Mouse (Mus musculus): ENCODE data around the gene Usf2.

GRCm38 (mm10) chr7:30908992-30909431, 47.6 kb downstream of the Usf2 start:
- TF ChIP-seq CTCF (conservative IDR thresholded peaks at IDR 0.05; ENCODE audit: low read length) (no peak), NANOG (IDR thresholded peaks at IDR 0.05; ENCODE audit: borderline replicate concordance, low read length) (no peak)
